Mouse (Mus musculus) B cell, adult (primary cell): ENCODE measurements around the gene Islr. TPM values are rescaled to one million over a fixed set of nuclear protein-coding genes. Genes with fewer than 3 reads are reported as not detected.

ENCODE experiments used
- total RNA-seq: library from RNA; stranded (reverse); gene quantifications from 4 replicates; pipeline ENCODE4 v1.2.4, GENCODE M21; 2023; ENCODE audit not compliant: inconsistent age

The Islr gene
- not detected in 4 replicates for total RNA-seq

GRCm38 (mm10) chr9:58203516-58204447, at the start of gene Islr, which contains the start of gene Islr2:
TSS of gene Islr (minus strand) at chr9:58204306.
TSS of gene Islr2 (minus strand) at chr9:58204319.

GRCm38 (mm10) chr9:58253033-58253804, 49.1 kb upstream of the Islr start, which contains the start of gene Stoml1:
TSS of gene Stoml1 (plus strand) at chr9:58253164.

GRCm38 (mm10) chr9:58249592-58250192, 45.6 kb upstream of the Islr start, which contains the start of gene Pml:
TSS of gene Pml (minus strand) at chr9:58249786.

GRCm38 (mm10) chr9:58118671-58119070, 85.4 kb downstream of the Islr start, which contains the start of gene Ccdc33:
TSS of gene Ccdc33 (minus strand) at chr9:58118823.

Other genes with a start within 250 kb of the Islr start
- gene Cyp11a1, start 197.9 kb downstream of the Islr start, total RNA-seq: 0.22 to 0.67 TPM (median 0.44 TPM) in 4 replicates
- gene Stra6, start 140.5 kb downstream of the Islr start, total RNA-seq: not detected in 4 replicates
- gene Ccdc33, start 85.5 kb downstream of the Islr start, total RNA-seq: 0.33 TPM in 1 of 4 replicates, not detected in the others
- 7.1 to 9.8 TPM (median 8.7 TPM) in 4 replicates for gene Islr2, start within 50 bp of the Islr start, total RNA-seq
- 373 to 441 TPM (median 401 TPM) in 4 replicates for gene Pml, start 45.5 kb upstream of the Islr start, total RNA-seq
- 77.3 to 104 TPM (median 85.0 TPM) in 4 replicates for gene Stoml1, start 48.9 kb upstream of the Islr start, total RNA-seq
- gene Loxl1, start 108.9 kb upstream of the Islr start, total RNA-seq: 0.24 TPM in 1 of 4 replicates, not detected in the others
- not detected in 4 replicates for gene Tbc1d21, start 166.1 kb upstream of the Islr start, total RNA-seq